Mouse (Mus musculus): ENCODE data around the gene Mcrip1. TPM values are rescaled to one million over a fixed set of nuclear protein-coding genes. Genes with fewer than 3 reads are reported as not detected.
"Not testable (repeated sequence)": the region's sequence is repeated elsewhere in the genome, so short reads cannot be mapped to it uniquely, and the experiment has no call there.

Mcrip1 gene
- 103 and 105 TPM in 2 replicates for total RNA-seq (2014; rRNA removed)
- polyA plus RNA-seq (2015; fragmentation: Nextera tagmentation; extraction: Ambion mirVana) = 261 and 275 TPM in 2 replicates

- Histone ChIP-seq H3K36me3 (ENCODE audit: insufficient read depth) (peaks cover 12% of the 10 kb centered on the region), H3K9ac (peak within 1 kb of the TSS; percentile 90), H3K27me3 (ENCODE audit: insufficient read depth, low read length) (no peaks in the 10 kb centered on the region), H3K9me3 (ENCODE audit: low read length) (no peaks in the 10 kb centered on the region), H3K4me3 (ENCODE audit: low read depth, low read length) (peak within 1 kb of the TSS; percentile 91), H3K4me2 (ENCODE audit: low read depth) (peak within 1 kb of the TSS; percentile 84), H3K27ac (ENCODE audit: low read depth, low read length) (peak within 1 kb of the TSS; percentile 81), H3K4me1 (ENCODE audit: insufficient read depth) (peaks cover 13% of the 10 kb centered on the region)
- ATAC-seq (peak; percentile 96), DNase-seq (peak; percentile 94)
- TF ChIP-seq CTCF (IDR thresholded peaks at IDR 0.05; ENCODE audit: low read depth) = no peak
- WGBS = under 1% methylated on average over 84 of the region's 87 CpGs
Observed at GRCm38 (mm10) chr11:120549168-120549945, at the start of gene Mcrip1. Mcrip1 (minus strand) TSS chr11:120549727.

DNA sequence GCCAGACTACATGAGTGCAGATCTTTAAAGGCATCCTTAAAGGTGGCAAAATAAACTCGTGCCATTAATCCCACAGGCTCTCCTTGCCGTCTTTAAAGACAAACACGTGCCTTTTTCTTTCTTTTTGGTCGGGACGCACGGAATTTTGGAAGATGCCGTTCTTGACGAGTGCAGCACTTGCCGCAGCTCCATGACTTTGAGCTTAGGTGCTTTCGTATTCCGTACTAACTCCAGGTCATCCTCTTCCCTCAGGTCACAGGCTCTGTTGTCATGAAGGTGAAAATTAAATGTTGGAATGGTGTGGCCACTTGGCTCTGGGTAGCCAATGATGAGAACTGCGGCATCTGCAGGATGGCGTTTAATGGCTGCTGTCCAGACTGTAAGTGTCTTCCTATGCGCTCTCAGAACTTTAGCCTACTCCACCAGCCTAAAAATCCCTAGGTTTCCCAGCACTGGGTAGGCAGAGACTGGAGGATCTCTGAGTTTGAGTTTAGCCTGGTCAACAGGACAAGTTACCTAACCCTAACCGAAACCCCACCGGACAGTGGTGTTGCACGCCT is 49.5 kb upstream of the Mcrip1 start:
- H3K4me3 ChIP-seq (ENCODE audit: low read depth, low read length) = peak overlapping the region; percentile 80
- ATAC-seq (no peak), DNase-seq (no peak)
- 45% methylated on average over 17 of the region's 17 CpGs for WGBS
- peak overlapping the region; percentile 84 for H3K4me2 ChIP-seq (ENCODE audit: low read depth)
- peak overlapping the region; percentile 79 for H3K27ac ChIP-seq (ENCODE audit: low read depth, low read length)
- TF ChIP-seq CTCF (IDR thresholded peaks at IDR 0.05; ENCODE audit: low read depth) = no peak
- peaks cover 13% of the 10 kb centered on the region for H3K4me1 ChIP-seq (ENCODE audit: insufficient read depth)
- H3K9me3 ChIP-seq (ENCODE audit: low read length) = no peaks in the 10 kb centered on the region
- no peaks in the 10 kb centered on the region for H3K27me3 ChIP-seq (ENCODE audit: insufficient read depth, low read length)
- H3K36me3 ChIP-seq (ENCODE audit: insufficient read depth) = peaks cover 49% of the 10 kb centered on the region
- H3K9ac ChIP-seq = peak overlapping the region; percentile 91

DNA sequence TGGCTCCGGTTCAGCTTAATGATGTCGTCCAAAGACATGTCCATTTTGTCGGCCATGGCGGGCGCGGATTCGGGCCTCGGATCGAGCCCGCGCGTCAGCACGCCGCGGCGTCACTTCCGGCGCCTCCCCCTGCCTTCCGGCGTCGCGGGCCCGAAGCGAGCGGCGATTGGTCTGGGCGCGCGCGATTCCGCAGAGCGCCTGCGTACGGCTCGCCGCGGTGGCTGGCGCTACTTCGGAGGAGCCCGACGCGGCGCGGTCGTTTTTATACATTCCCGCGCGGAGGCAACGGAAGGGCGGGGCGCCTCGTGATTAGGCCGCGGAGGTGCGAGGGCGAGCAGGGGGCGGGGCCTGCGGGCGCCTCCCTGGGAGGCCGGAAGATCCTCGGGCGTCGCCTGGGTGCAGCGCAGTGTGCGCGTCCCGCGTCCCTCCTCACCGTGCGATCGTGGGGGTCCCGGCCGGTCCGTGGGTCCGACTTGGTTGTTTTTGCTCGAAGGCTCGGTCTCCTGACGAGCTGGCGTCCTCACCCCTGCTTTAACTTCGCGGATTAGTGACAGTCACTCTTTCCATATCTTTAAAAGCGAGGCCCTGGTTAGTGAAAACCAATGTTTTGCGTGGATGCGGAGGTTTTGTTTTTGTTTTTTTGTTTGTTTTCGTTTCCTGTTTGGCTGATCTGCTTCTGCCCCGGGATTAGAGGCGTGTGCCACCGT is 48.9 kb upstream of the Mcrip1 start, which contains the start of the genes Alyref and Anapc11:
Gene Alyref, minus strand, starts transcription at position 83 of the 707 bp plus-strand sequence.
Gene Anapc11, plus strand, starts transcription at position 139 of the 707 bp plus-strand sequence.
- H3K27ac ChIP-seq (ENCODE audit: low read depth, low read length) = peak within 1 kb of the TSS; percentile 85
- H3K9me3 ChIP-seq (ENCODE audit: low read length) = no peaks in the 10 kb centered on the region
- H3K9ac ChIP-seq = peak within 1 kb of the TSS; percentile 91
- peak; percentile 98 for DNase-seq
- ATAC-seq = peak; percentile 99
- H3K27me3 ChIP-seq (ENCODE audit: insufficient read depth, low read length) = no peaks in the 10 kb centered on the region
- peak within 1 kb of the TSS; percentile 93 for H3K4me2 ChIP-seq (ENCODE audit: low read depth)
- WGBS = 3% methylated on average over 88 of the region's 88 CpGs
- TF ChIP-seq CTCF (IDR thresholded peaks at IDR 0.05; ENCODE audit: low read depth) = no peak
- H3K36me3 ChIP-seq (ENCODE audit: insufficient read depth) = peaks cover 55% of the 10 kb centered on the region
- H3K4me1 ChIP-seq (ENCODE audit: insufficient read depth) = peaks cover 13% of the 10 kb centered on the region
- peak within 1 kb of the TSS; percentile 80 for H3K4me3 ChIP-seq (ENCODE audit: low read depth, low read length)

GRCm38 (mm10) chr11:120597240-120598235 is 48.0 kb upstream of the Mcrip1 start:
- Histone ChIP-seq H3K9ac (peak overlapping the region; percentile 91), H3K9me3 (ENCODE audit: low read length) (no peaks in the 10 kb centered on the region), H3K27ac (ENCODE audit: low read depth, low read length) (peak overlapping the region; percentile 85), H3K27me3 (ENCODE audit: insufficient read depth, low read length) (no peaks in the 10 kb centered on the region), H3K36me3 (ENCODE audit: insufficient read depth) (peaks cover 57% of the 10 kb centered on the region), H3K4me3 (ENCODE audit: low read depth, low read length) (peak overlapping the region; percentile 80), H3K4me2 (ENCODE audit: low read depth) (peak overlapping the region; percentile 93), H3K4me1 (ENCODE audit: insufficient read depth) (peaks cover 13% of the 10 kb centered on the region)
- TF ChIP-seq CTCF (IDR thresholded peaks at IDR 0.05; ENCODE audit: low read depth) = no peak
- WGBS = 7% methylated on average over 97 of the region's 99 CpGs
- ATAC-seq (peak; percentile 44), DNase-seq (no peak)

- no peaks in the 10 kb centered on the region for H3K27me3 ChIP-seq (ENCODE audit: insufficient read depth, low read length)
- no peak overlapping the region for H3K9ac ChIP-seq
- no peak for TF ChIP-seq CTCF (IDR thresholded peaks at IDR 0.05; ENCODE audit: low read depth)
- H3K9me3 ChIP-seq (ENCODE audit: low read length) = no peaks in the 10 kb centered on the region
- no peaks in the 10 kb centered on the region for H3K4me1 ChIP-seq (ENCODE audit: insufficient read depth)
- no peak overlapping the region for H3K4me3 ChIP-seq (ENCODE audit: low read depth, low read length)
- DNase-seq (no peak), ATAC-seq (no peak)
- no peak overlapping the region for H3K4me2 ChIP-seq (ENCODE audit: low read depth)
- peaks cover 75% of the 10 kb centered on the region for H3K36me3 ChIP-seq (ENCODE audit: insufficient read depth)
- WGBS = 98% methylated on average over 6 of the region's 6 CpGs
- H3K27ac ChIP-seq (ENCODE audit: low read depth, low read length) = no peak overlapping the region
Observed at GRCm38 (mm10) chr11:120588531-120588930, 39.0 kb upstream of the Mcrip1 start.

DNA sequence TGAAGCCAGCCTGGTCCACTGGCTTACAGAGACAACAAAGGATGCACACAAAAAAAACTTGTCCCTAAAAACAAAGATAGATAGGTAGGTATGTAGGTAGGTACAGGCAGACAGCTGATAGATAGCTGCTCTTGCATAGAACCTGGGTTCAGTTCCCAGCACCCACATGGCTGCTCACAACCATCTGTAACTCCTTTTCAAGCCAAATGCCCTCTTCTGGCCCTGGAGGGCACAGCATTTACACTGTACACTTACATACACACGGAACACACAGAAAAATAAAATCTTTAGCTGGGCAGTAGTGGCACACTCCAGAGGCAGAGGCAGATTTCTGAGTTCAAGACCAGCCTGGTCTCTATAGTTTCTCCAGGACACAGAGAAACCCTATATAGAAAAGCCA is 34.4 kb upstream of the Mcrip1 start:
- no peak overlapping the region for H3K4me3 ChIP-seq (ENCODE audit: low read depth, low read length)
- 97% methylated on average over 1 of the region's 1 CpGs for WGBS
- no peak for ATAC-seq

GRCm38 (mm10) chr11:120582982-120583293 is 33.4 kb upstream of the Mcrip1 start:
- not testable (repeated sequence) for H3K9ac ChIP-seq; DNase-seq; H3K4me1 ChIP-seq (ENCODE audit: insufficient read depth); H3K27ac ChIP-seq (ENCODE audit: low read depth, low read length); ATAC-seq; H3K9me3 ChIP-seq (ENCODE audit: low read length); H3K4me2 ChIP-seq (ENCODE audit: low read depth); H3K4me3 ChIP-seq (ENCODE audit: low read depth, low read length); H3K27me3 ChIP-seq (ENCODE audit: insufficient read depth, low read length)
- 89% methylated on average over 2 of the region's 2 CpGs for WGBS
- H3K36me3 ChIP-seq (ENCODE audit: insufficient read depth) = peaks cover 45% of the 10 kb centered on the region

More for the DNA sequence above, 34.4 kb upstream of the Mcrip1 start:
- Histone ChIP-seq H3K4me1 (ENCODE audit: insufficient read depth) (peaks cover 9% of the 10 kb centered on the region), H3K36me3 (ENCODE audit: insufficient read depth) (peaks cover 43% of the 10 kb centered on the region), H3K4me2 (ENCODE audit: low read depth) (no peak overlapping the region), H3K27me3 (ENCODE audit: insufficient read depth, low read length) (no peaks in the 10 kb centered on the region), H3K9me3 (ENCODE audit: low read length) (no peaks in the 10 kb centered on the region), H3K27ac (ENCODE audit: low read depth, low read length) (no peak overlapping the region), H3K9ac (no peak overlapping the region)
- TF ChIP-seq CTCF (IDR thresholded peaks at IDR 0.05; ENCODE audit: low read depth) = no peak; the same call in 1 of the 2 replicates
- no peak for DNase-seq

All from forebrain, postnatal 0 days (tissue).